Mouse (Mus musculus) embryo, embryonic 10 days (tissue): Measurements from ENCODE around the gene Mthfr.
A peak's percentile ranks its signal among the peaks of the same experiment; 100 is the strongest.
"Not testable (repeated sequence)": the region's sequence is repeated elsewhere in the genome, so short reads cannot be mapped to it uniquely, and the experiment has no call there.

Source experiments
- DNase-seq: peaks from one replicate; pipeline ENCODE4 v3.0.0-alpha.2; 2015; ENCODE audit warnings: low spot score

The Mthfr gene

GRCm38 (mm10) chr4:148040029-148040830 lies 1.4 kb downstream of the Mthfr start:
- DNase-seq: no peak

GRCm38 (mm10) chr4:148040933-148041610 lies 2.2 kb downstream of the Mthfr start:
- peak; percentile 88 for DNase-seq

DNA sequence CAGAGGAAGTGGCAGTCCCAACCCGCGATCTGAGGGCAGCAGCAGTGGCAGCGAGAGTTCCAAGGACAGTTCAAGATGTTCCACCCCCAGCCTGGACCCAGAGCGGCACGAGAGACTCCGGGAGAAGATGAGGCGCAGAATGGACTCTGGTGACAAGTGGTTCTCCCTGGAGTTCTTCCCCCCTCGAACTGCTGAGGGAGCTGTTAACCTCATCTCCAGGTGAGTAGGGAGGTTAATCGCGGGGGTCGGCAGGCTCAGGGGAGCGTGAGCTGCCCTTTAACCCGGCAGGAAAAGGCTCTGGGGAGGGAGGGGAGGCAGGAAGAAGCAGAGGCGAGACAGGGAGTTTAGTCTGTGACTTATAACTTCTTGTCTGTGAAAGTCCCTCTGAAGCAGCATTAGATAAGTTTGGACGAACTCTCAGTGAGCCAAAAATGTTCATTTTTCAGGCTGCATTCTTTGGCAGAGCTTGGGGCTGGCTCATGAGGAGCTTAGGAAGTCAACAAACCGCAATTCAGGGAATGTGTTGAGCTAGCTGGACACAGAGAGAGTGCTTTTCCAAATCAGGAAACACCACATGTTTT lies 2.8 kb downstream of the Mthfr start:
- peak; percentile 44 for DNase-seq

- DNase-seq: not testable (repeated sequence)
These were observed 4.5 kb downstream of the Mthfr start for GRCm38 (mm10) chr4:148043327-148043726.

DNA sequence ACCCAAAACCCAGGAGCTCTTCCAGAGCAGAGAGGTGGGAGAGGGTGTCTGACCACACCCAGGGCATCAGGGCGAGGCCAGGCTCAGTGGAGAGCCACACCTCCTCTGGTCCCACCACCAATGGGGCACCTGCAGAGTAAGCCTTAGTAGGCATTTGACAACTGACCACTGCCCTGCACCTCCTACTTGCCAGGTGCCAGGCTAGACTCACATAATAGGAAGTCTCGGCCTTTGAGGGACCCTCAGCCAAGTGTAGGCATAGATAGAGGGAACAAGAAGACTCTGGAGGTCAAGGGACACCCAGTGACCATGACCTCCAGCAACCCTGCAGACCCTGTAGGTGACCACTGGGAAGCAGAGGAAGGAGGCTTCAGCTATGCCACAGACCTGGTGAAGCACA lies 5.2 kb downstream of the Mthfr start:
- no peak for DNase-seq

GRCm38 (mm10) chr4:148046450-148047031 lies 7.7 kb downstream of the Mthfr start:
- DNase-seq: no peak

DNA sequence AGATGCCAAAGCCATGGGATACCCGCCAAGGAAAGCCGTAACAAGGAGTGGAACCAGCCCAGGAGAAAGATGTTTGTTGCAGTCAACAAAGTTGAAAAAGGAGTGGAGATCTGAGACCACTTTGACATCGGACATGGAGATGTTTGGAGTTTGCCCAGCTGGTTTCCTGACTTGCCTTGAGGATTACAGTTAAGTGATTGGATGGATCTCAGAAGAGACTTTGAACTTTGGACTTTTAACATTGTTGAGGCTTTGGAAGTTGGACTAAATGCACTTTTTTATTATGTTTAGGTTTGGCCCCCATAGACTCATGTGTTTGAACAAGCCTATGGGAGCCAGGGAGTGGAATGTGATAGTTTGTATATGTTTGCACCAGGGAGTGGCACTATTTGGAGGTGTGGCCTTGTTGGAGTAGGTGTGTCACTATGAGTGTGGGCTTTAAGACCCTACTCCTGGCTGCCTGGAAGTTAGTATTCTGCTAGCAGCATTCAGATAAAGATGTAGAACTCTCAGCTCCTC lies 11.6 kb downstream of the Mthfr start:
- not testable (repeated sequence) for DNase-seq

GRCm38 (mm10) chr4:148051046-148051776 lies 12.3 kb downstream of the Mthfr start:
- no peak for DNase-seq

DNA sequence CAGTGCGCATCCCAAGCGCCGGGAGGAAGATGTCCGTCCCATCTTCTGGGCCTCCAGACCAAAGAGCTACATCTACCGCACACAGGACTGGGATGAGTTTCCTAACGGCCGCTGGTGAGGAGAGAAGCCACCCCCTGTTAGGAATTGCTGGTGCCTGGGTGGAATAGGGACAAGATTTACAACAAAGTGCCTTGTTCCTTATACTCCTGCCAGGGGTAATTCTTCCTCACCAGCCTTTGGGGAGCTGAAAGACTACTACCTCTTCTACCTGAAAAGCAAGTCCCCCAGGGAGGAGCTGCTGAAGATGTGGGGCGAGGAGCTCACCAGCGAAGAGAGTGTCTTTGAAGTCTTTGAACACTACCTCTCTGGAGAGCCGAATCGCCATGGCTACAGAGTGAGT lies 13.0 kb downstream of the Mthfr start:
- DNase-seq: no peak

DNA sequence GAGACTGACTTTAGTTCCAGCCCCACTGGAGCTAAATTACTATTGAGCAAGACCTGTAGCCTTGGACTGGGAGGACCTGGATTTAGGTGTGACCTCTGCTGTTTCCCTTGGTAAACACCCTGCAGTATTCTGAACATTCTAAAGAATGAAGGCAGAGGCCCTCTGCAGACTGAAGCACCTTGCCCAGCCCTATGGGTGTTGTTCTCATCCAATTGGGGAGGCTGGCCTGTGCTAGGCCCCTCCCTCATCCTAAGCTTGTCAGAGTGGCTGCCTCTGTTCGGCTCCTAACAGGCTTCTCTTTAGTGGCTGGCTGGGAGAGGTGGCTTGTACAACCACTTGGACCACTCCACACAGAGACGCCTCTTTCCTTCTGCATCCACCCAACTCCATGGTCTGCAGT lies 14.1 kb downstream of the Mthfr start:
- no peak for DNase-seq

- DNase-seq: no peak
These were observed 14.6 kb downstream of the Mthfr start for GRCm38 (mm10) chr4:148053417-148053920.

- no peak for DNase-seq
These were observed 16.3 kb downstream of the Mthfr start for GRCm38 (mm10) chr4:148054961-148055695.

- no peak for DNase-seq
These were observed 17.4 kb downstream of the Mthfr start for GRCm38 (mm10) chr4:148056246-148056645.

- no peak for DNase-seq
These were observed 17.9 kb downstream of the Mthfr start for GRCm38 (mm10) chr4:148056801-148057200.

DNA sequence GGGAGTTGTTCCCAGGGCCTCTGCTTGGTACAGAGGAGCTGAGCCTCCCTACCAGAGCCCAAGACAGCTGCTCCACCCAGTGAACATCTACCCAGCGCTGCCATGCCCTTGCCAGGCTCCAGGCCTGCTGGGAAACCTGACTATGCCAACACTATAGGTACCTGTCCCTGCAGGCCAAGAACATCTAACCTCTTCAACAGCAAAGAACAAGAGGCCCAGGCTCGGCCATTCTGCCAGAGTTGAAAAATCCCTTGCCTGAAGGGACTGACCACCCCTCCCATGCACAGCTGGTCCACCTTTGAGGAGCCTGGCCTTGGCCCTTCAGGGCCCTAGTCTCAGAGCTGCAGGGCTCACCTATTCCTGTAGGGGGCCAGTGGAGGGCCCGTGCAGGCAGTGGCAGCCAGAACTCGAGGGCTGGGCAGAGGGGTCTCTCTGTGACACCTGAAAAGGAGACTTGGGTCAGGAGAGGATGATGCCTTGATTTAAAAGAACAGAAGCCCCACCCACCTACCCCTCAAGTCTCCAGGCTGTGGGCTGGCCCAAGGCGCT lies 18.9 kb downstream of the Mthfr start:
- no peak for DNase-seq

GRCm38 (mm10) chr4:148058218-148058819 lies 19.4 kb downstream of the Mthfr start:
- no peak for DNase-seq

- no peak for DNase-seq
These were observed 20.1 kb downstream of the Mthfr start for GRCm38 (mm10) chr4:148058993-148059392.

DNA sequence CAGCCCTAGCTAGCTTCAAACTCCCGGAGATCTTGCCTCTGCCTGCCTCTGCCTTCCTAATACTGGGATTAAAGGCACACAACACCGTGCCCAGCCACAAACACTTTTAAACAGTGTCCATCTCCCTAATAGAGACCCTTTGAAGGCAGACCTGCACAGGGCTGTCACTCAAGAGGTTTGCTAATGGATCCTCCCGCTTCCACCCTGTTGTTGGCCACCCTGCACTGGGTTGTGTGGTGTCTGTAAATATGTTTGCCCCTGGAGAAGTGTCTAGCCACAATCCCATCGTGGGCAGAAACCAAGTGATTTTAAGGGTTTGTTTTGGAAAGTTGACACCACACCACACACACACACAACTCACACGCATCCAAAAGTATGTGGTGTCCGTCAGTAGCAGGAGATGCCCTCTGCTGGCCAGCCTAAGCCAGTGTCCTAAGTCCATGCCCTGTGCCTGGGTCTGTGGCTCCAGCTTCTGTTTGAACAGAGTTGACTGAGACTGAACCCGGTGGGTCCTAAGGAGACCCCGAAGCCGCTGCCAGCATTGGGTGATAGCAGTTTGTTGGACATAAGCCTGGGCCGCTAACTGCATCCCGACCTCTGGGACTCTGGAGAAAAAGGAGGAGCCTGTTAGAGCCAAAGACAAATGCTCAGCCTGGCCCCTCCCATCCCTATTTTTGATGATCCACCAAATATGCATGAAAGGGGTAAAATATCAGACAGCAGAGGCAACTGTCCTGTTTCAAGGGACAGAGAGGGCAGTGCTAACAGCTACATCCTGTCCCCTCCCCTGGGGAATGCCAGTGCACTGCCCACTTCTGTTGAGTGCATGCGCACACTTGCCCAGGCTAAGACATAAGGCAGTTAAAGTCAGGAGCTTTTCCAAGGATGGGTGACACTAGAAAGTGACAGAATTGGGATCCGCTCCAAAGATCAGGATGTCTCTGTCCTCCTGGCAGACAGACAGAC lies 21.5 kb downstream of the Mthfr start:
- peak; percentile 77 for DNase-seq

DNA sequence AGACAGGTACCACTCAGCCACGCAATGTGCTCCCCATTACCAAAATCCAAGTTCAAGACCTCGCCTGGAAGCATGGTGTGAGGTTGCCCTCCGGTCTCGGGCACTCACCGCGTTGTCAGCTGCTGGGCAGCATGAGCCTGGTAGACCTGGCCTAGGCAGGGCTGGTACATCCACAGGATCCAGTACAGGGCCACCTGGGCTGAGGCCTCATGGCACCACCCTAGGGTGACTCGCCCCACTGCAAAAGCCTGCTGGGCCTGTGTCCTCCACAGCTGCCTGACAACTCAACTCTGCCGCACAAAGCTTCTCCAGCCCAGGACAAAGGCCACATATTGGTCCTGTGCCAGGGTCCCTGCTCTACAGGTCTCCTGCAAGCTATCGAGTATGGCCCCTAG lies 22.2 kb downstream of the Mthfr start:
- no peak for DNase-seq
